15 mouse cellular contexts compared by ENCODE assay signal in genomic region chr10:44607334-44607851, GRCm38 (mm10).
DNase-seq lines count a peak whose midpoint lies in the region; ATAC-seq lines count a peak whose summit lies in the region.
"Had no signal": no experiment of that assay in that cellular context is flagged by ENCODE, and none has a peak within 500 bp of the region (broad histone marks: within the 10 kb centered on the region; RNA-seq: fewer than 3 reads in every experiment).

No protein-coding gene starts in this region.

- H3K36me3 ChIP-seq in splenic B cell, adult 2 months (ENCODE audit: control insufficient read depth, insufficient read depth, low read length, poor library complexity, severe bottlenecking): no peaks in the 10 kb centered on the region
- H3K36me3 ChIP-seq: hindbrain, embryonic 10.5 days; intestine, embryonic 15.5 days; lung, embryonic 15.5 days had no signal

- DNase-seq in frontal cortex, postnatal 10 days (ENCODE audit: low spot score in 2 of 2): no peak
- peak; percentile 7 to 13 for DNase-seq in right cerebral cortex, adult 2 months (ENCODE audit: low spot score in 2 of 2)
- DNase-seq in right cerebral cortex, postnatal 10 days (ENCODE audit: low spot score in 2 of 2): no peak
- peak; percentile 75 for DNase-seq in splenic B cell, adult 2 months (ENCODE audit: low read depth, low spot score)
- DNase-seq in retina, embryonic 14.5 days (ENCODE audit: low spot score): no peak
- no peak for DNase-seq in ovary, postnatal 36 days (ENCODE audit: low spot score)
- DNase-seq: cerebellum, postnatal 36 days; left cerebral cortex, postnatal 4 days; thymus, adult 2 months had no signal

- peak; percentile 73 for ATAC-seq in frontal cortex, adult (ENCODE audit: low TSS enrichment)
- peak; percentile 92 for ATAC-seq in granulocyte monocyte progenitor cell, adult 5-6 weeks (replicated peaks; ENCODE audit: poor library complexity, severe bottlenecking)
- ATAC-seq: intestine, embryonic 15.5 days; midbrain, embryonic 16.5 days had no signal

- no peaks in the 10 kb centered on the region for H3K27me3 ChIP-seq in splenic B cell, adult 2 months (ENCODE audit: control insufficient read depth, insufficient read depth, low read length, poor library complexity, severe bottlenecking)
- H3K27me3 ChIP-seq: intestine, embryonic 15.5 days; lung, embryonic 15.5 days had no signal

Comparison
In these comparisons a context has a peak if more than half of its experiments do, and no peak if none do; other contexts are left out.
1. DNase-seq: peak in right cerebral cortex, adult 2 months (2 of 2) and splenic B cell, adult 2 months (single experiment); none in frontal cortex, postnatal 10 days (0 of 2), right cerebral cortex, postnatal 10 days (0 of 2), retina, embryonic 14.5 days (single experiment) and ovary, postnatal 36 days (single experiment).